Mouse (Mus musculus): ENCODE data around the gene Ccdc69.
"Not testable (repeated sequence)": the region's sequence is repeated elsewhere in the genome, so short reads cannot be mapped to it uniquely, and the experiment has no call there.

The Ccdc69 gene

GRCm38 (mm10) chr11:55077331-55078231 lies at the start of gene Ccdc69:
Ccdc69 (minus strand) TSS chr11:55078131.
- peak; percentile 70 for DNase-seq (ENCODE audit: low read depth, low spot score)
- Histone ChIP-seq H3K36me3 (ENCODE audit: control insufficient read depth, insufficient read depth, low read length, poor library complexity, severe bottlenecking) (no peaks in the 10 kb centered on the region), H3K27me3 (ENCODE audit: control insufficient read depth, insufficient read depth, low read length, poor library complexity, severe bottlenecking) (no peaks in the 10 kb centered on the region)

GRCm38 (mm10) chr11:55126663-55127062 lies 48.7 kb upstream of the Ccdc69 start:
- H3K36me3 ChIP-seq (ENCODE audit: control insufficient read depth, insufficient read depth, low read length, poor library complexity, severe bottlenecking), result no peaks in the 10 kb centered on the region
- no peaks in the 10 kb centered on the region for H3K27me3 ChIP-seq (ENCODE audit: control insufficient read depth, insufficient read depth, low read length, poor library complexity, severe bottlenecking)
- DNase-seq (ENCODE audit: low read depth, low spot score), result no peak

- H3K27me3 ChIP-seq (ENCODE audit: control insufficient read depth, insufficient read depth, low read length, poor library complexity, severe bottlenecking), result no peaks in the 10 kb centered on the region
- DNase-seq (ENCODE audit: low read depth, low spot score), result no peak
- H3K36me3 ChIP-seq (ENCODE audit: control insufficient read depth, insufficient read depth, low read length, poor library complexity, severe bottlenecking), result no peaks in the 10 kb centered on the region
These were observed 43.5 kb upstream of the Ccdc69 start for GRCm38 (mm10) chr11:55121430-55121829.

- peak; percentile 36 for DNase-seq (ENCODE audit: low read depth, low spot score)
- Histone ChIP-seq H3K27me3 (ENCODE audit: control insufficient read depth, insufficient read depth, low read length, poor library complexity, severe bottlenecking) (no peaks in the 10 kb centered on the region), H3K36me3 (ENCODE audit: control insufficient read depth, insufficient read depth, low read length, poor library complexity, severe bottlenecking) (no peaks in the 10 kb centered on the region)
These were observed 42.9 kb upstream of the Ccdc69 start for GRCm38 (mm10) chr11:55120821-55121271.

GRCm38 (mm10) chr11:55120279-55120678 lies 42.3 kb upstream of the Ccdc69 start:
- no peak for DNase-seq (ENCODE audit: low read depth, low spot score)
- H3K36me3 ChIP-seq (ENCODE audit: control insufficient read depth, insufficient read depth, low read length, poor library complexity, severe bottlenecking), result no peaks in the 10 kb centered on the region
- H3K27me3 ChIP-seq (ENCODE audit: control insufficient read depth, insufficient read depth, low read length, poor library complexity, severe bottlenecking), result no peaks in the 10 kb centered on the region

- Histone ChIP-seq H3K27me3 (ENCODE audit: control insufficient read depth, insufficient read depth, low read length, poor library complexity, severe bottlenecking) (no peaks in the 10 kb centered on the region), H3K36me3 (ENCODE audit: control insufficient read depth, insufficient read depth, low read length, poor library complexity, severe bottlenecking) (no peaks in the 10 kb centered on the region)
- DNase-seq (ENCODE audit: low read depth, low spot score), result peak; percentile 41
These were observed 39.1 kb upstream of the Ccdc69 start for GRCm38 (mm10) chr11:55117031-55117430.

GRCm38 (mm10) chr11:55116004-55116403 lies 38.1 kb upstream of the Ccdc69 start:
- Histone ChIP-seq H3K27me3 (ENCODE audit: control insufficient read depth, insufficient read depth, low read length, poor library complexity, severe bottlenecking) (no peaks in the 10 kb centered on the region), H3K36me3 (ENCODE audit: control insufficient read depth, insufficient read depth, low read length, poor library complexity, severe bottlenecking) (no peaks in the 10 kb centered on the region)
- peak; percentile 51 for DNase-seq (ENCODE audit: low read depth, low spot score)

GRCm38 (mm10) chr11:55114291-55114690 lies 36.4 kb upstream of the Ccdc69 start:
- no peak for DNase-seq (ENCODE audit: low read depth, low spot score)
- Histone ChIP-seq H3K36me3 (ENCODE audit: control insufficient read depth, insufficient read depth, low read length, poor library complexity, severe bottlenecking) (peaks cover 4% of the 10 kb centered on the region), H3K27me3 (ENCODE audit: control insufficient read depth, insufficient read depth, low read length, poor library complexity, severe bottlenecking) (no peaks in the 10 kb centered on the region)

- not testable (repeated sequence) for H3K27me3 ChIP-seq (ENCODE audit: control insufficient read depth, insufficient read depth, low read length, poor library complexity, severe bottlenecking); DNase-seq (ENCODE audit: low read depth, low spot score); H3K36me3 ChIP-seq (ENCODE audit: control insufficient read depth, insufficient read depth, low read length, poor library complexity, severe bottlenecking)
These were observed 35.9 kb upstream of the Ccdc69 start for GRCm38 (mm10) chr11:55113861-55114250.

GRCm38 (mm10) chr11:55113209-55113860 lies 35.4 kb upstream of the Ccdc69 start:
- no peaks in the 10 kb centered on the region for H3K27me3 ChIP-seq (ENCODE audit: control insufficient read depth, insufficient read depth, low read length, poor library complexity, severe bottlenecking)
- peaks cover 7% of the 10 kb centered on the region for H3K36me3 ChIP-seq (ENCODE audit: control insufficient read depth, insufficient read depth, low read length, poor library complexity, severe bottlenecking)
- DNase-seq (ENCODE audit: low read depth, low spot score), result peak; percentile 87

GRCm38 (mm10) chr11:55110566-55111169 lies 32.7 kb upstream of the Ccdc69 start:
- Histone ChIP-seq H3K27me3 (ENCODE audit: control insufficient read depth, insufficient read depth, low read length, poor library complexity, severe bottlenecking) (no peaks in the 10 kb centered on the region), H3K36me3 (ENCODE audit: control insufficient read depth, insufficient read depth, low read length, poor library complexity, severe bottlenecking) (peaks cover 8% of the 10 kb centered on the region)
- DNase-seq (ENCODE audit: low read depth, low spot score), result no peak

GRCm38 (mm10) chr11:55109521-55110300 lies 31.8 kb upstream of the Ccdc69 start:
- no peak for DNase-seq (ENCODE audit: low read depth, low spot score)
- peaks cover 13% of the 10 kb centered on the region for H3K36me3 ChIP-seq (ENCODE audit: control insufficient read depth, insufficient read depth, low read length, poor library complexity, severe bottlenecking)

GRCm38 (mm10) chr11:55106636-55107035 lies 28.7 kb upstream of the Ccdc69 start:
- DNase-seq (ENCODE audit: low read depth, low spot score), result peak; percentile 42
- no peaks in the 10 kb centered on the region for H3K27me3 ChIP-seq (ENCODE audit: control insufficient read depth, insufficient read depth, low read length, poor library complexity, severe bottlenecking)

More at GRCm38 (mm10) chr11:55109521-55110300, 31.8 kb upstream of the Ccdc69 start:
- no peaks in the 10 kb centered on the region for H3K27me3 ChIP-seq (ENCODE audit: control insufficient read depth, insufficient read depth, low read length, poor library complexity, severe bottlenecking)

GRCm38 (mm10) chr11:55105389-55105788 lies 27.5 kb upstream of the Ccdc69 start:
- Histone ChIP-seq H3K36me3 (ENCODE audit: control insufficient read depth, insufficient read depth, low read length, poor library complexity, severe bottlenecking) (peaks cover 17% of the 10 kb centered on the region), H3K27me3 (ENCODE audit: control insufficient read depth, insufficient read depth, low read length, poor library complexity, severe bottlenecking) (no peaks in the 10 kb centered on the region)
- DNase-seq (ENCODE audit: low read depth, low spot score), result no peak

More at GRCm38 (mm10) chr11:55106636-55107035, 28.7 kb upstream of the Ccdc69 start:
- peaks cover 17% of the 10 kb centered on the region for H3K36me3 ChIP-seq (ENCODE audit: control insufficient read depth, insufficient read depth, low read length, poor library complexity, severe bottlenecking)

Measured in splenic B cell, adult 2 months (primary cell).